Mouse (Mus musculus): ENCODE results near the gene Noxa1. TPM values are rescaled to one million over a fixed set of nuclear protein-coding genes. Genes with fewer than 3 reads are reported as not detected.

Gene Noxa1
- polyA plus RNA-seq, 1 experiment from 2014 or later, result not detected

DNA sequence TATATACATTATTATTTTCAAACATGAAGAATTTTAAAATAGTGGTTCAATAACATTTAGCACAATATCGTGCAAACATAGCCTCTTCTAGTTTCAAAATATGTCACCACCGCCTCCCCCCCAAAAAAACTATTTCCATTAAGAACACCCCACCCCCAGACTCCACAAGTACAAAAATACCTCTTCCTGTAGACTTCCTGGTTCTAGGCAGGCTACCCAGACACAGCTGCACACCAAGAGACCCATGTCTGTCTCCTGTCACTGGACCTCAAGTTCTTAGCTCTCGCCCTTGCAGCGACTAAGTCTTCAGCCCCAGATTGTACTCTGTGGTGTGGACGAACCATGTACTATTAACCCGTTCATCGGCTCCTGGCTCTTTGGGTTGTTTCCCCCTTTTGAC is 26.0 kb upstream of the Noxa1 start:
- Histone ChIP-seq H3K4me2 (no peak overlapping the region), H3K9ac (no peak overlapping the region), H3K27ac (replicated peaks) (no peak overlapping the region), H3K27me3 (no peaks in the 10 kb centered on the region), H3K4me1 (replicated peaks) (peaks cover 6% of the 10 kb centered on the region; the same call in 1 of the 2 replicates), H3K36me3 (no peaks in the 10 kb centered on the region), H3K4me3 (no peak overlapping the region), H3K9me3 (no peaks in the 10 kb centered on the region)
- WGBS, result 79% methylated on average over 7 of the region's 7 CpGs
- no peak for ATAC-seq (ENCODE audit: low FRiP score, low read depth)

DNA sequence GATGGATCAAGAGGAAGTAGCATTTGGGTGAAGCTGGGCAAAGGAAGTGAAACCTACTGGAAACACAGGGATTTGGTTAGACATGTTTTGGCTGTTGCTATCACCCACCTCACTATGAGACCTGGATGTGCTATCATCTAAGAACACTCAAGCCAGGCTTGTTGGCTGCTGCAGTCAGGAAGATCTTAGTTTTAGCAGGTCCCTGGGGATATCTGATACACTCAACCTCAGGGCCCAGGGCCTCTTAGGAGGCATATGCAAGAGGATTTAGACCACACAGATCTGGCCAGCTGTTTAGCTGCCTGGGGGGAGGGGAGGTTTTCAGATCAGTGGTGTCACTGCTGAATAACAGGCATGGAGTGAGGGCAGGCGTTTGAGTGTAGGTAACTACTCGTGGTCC is 20.5 kb upstream of the Noxa1 start:
- no peak for ATAC-seq (ENCODE audit: low FRiP score, low read depth)
- Histone ChIP-seq H3K9me3 (no peaks in the 10 kb centered on the region), H3K27ac (replicated peaks) (no peak overlapping the region), H3K9ac (no peak overlapping the region), H3K36me3 (no peaks in the 10 kb centered on the region), H3K4me3 (no peak overlapping the region), H3K27me3 (no peaks in the 10 kb centered on the region), H3K4me2 (no peak overlapping the region), H3K4me1 (replicated peaks) (no peaks in the 10 kb centered on the region)
- 70% methylated on average over 2 of the region's 2 CpGs for WGBS

DNA sequence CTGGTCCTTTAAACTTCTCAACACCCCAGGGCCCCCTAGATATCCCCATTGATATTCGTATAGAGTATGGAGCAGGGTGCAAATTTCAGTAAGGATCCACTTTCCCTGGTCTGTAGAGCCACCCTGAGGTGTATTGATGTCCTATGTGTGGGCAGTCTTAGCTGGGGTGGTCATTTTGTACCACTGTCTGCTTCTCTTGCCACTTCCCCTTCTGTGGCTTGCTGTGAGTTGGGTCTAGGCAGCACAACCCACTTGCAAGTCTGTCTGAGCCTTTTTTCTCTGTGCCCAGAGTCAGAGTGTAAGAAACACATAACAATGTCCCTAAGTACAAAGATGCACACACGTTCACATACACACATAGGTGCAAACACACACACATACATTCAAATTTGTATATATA is 19.4 kb upstream of the Noxa1 start:
- Histone ChIP-seq H3K9me3 (no peaks in the 10 kb centered on the region), H3K27me3 (no peaks in the 10 kb centered on the region), H3K4me3 (no peak overlapping the region), H3K4me2 (no peak overlapping the region), H3K4me1 (replicated peaks) (no peaks in the 10 kb centered on the region), H3K9ac (no peak overlapping the region), H3K27ac (replicated peaks) (no peak overlapping the region), H3K36me3 (no peaks in the 10 kb centered on the region)
- 93% methylated on average over 2 of the region's 2 CpGs for WGBS
- ATAC-seq (ENCODE audit: low FRiP score, low read depth), result no peak

DNA sequence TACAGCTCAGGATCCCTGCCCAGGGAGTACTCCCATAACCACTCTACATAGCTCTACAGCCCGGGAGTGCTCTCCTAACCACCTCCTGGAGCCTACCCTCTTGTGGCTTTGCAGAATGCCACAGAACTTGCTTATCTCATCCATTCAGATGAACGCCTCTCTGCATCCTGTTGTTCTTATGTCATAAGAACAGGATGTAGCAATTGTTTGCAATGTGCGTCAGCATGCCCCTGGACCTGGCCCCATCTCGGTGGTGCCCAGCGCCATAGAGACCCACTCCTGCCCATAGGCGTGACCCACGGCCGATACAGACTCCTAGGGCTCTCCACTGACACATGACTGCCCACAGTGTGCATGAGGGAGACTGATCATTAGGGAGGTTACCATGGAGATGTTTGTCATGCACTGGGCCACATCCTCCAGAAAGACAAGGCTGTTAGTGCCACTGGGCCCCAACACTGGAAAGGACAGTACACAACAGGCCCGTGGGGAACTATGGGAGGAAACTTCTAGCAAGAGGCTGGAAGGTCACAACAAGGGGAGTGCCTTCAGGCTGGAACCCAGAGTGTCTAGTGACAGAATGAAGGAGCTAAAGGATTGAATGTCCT is 16.3 kb upstream of the Noxa1 start:
- ATAC-seq (ENCODE audit: low FRiP score, low read depth), result 0 out of 2 replicates have a peak, but pooled peaks have one; percentile 6
- WGBS, result 36% methylated on average over 9 of the region's 9 CpGs

DNA sequence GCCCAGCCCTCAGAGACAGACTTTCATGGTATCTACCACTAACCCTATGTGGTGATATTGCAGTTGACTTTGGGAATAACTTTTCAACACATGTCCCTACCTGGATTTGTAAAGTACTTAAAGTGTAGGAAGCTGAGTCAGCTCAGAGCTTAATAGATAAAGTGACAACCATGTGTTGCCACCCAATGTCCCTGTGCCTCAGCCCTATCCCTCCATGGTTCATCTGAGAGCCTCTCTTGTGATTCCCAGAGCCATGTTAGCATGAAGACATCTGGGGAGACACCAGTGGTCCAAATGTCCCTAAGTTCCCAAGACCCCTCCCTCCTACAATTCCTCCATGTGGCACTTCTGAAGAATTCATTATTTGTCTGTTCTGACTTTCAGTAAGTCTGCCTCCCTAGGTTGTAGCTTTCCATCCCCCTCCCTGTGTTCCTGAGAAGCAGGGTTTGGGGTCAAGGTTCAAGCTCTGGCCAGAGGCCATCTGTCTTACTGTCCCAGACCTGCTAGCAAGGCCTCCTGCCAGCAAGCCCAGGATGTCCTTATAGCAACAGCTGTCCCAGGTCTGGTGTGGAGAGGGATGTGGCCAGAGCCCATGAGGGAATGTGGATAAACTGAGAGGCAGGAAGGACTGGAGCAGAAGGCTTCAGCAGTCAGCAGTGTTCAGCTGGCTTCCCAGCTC is 15.7 kb upstream of the Noxa1 start:
- Histone ChIP-seq H3K4me1 (replicated peaks) (no peaks in the 10 kb centered on the region), H3K4me2 (no peak overlapping the region), H3K9me3 (no peaks in the 10 kb centered on the region), H3K27ac (replicated peaks) (no peak overlapping the region), H3K4me3 (no peak overlapping the region), H3K9ac (no peak overlapping the region), H3K27me3 (no peaks in the 10 kb centered on the region), H3K36me3 (no peaks in the 10 kb centered on the region)
- ATAC-seq (ENCODE audit: low FRiP score, low read depth), result 0 out of 2 replicates have a peak, but pooled peaks have one; percentile 19

More for the DNA sequence above, 16.3 kb upstream of the Noxa1 start:
- no peak overlapping the region for H3K27ac ChIP-seq (replicated peaks)
- no peaks in the 10 kb centered on the region for H3K4me1 ChIP-seq (replicated peaks)
- H3K27me3 ChIP-seq, result no peaks in the 10 kb centered on the region
- H3K9ac ChIP-seq, result no peak overlapping the region
- H3K4me3 ChIP-seq, result no peak overlapping the region
- H3K9me3 ChIP-seq, result no peaks in the 10 kb centered on the region
- no peaks in the 10 kb centered on the region for H3K36me3 ChIP-seq
- H3K4me2 ChIP-seq, result no peak overlapping the region

DNA sequence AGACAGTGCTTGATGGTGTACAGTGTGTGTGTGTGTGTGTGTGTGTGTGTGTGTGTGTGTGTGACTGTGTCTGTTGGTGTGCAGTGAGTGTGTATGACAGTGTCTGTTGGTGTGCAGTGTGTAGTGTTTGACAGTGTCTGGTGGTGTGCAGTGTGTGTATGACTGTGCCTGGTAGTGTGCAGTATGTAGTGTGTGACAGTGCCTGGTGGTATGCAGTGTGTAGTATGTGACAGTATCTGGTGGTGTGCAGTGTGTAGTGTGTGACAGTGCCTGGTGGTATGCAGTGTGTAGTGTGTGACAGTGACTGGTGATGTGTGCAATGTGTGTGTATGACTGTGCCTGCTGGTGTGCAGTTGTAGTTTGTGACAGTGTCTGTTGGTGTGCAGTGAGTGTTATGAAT is 14.5 kb upstream of the Noxa1 start:
- ATAC-seq (ENCODE audit: low FRiP score, low read depth), result peak; percentile 27; the same call in 1 of the 2 replicates
- Histone ChIP-seq H3K4me2 (no peak overlapping the region), H3K9me3 (no peaks in the 10 kb centered on the region), H3K27ac (replicated peaks) (no peak overlapping the region), H3K4me1 (replicated peaks) (no peaks in the 10 kb centered on the region), H3K27me3 (no peaks in the 10 kb centered on the region), H3K9ac (no peak overlapping the region), H3K4me3 (no peak overlapping the region), H3K36me3 (no peaks in the 10 kb centered on the region)

DNA sequence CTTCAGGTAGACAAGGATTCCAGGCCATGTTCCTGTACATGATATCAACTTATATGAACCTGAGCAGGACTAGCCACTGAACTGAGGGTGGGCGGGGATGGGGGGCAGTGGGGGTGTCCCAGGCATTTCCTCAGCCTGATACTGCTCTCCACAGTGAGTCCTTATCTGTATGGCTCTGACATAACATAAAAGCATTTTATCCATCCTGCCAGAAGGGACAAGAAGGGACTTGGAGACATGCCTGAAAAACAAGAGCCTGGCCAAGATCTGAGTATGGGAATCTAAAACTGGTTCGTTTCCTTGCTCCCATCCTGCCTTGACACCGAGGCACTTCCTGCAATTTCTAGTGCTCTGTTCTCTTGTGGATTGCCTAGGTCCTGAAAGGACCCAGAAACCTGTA is 11.1 kb upstream of the Noxa1 start:
- H3K27ac ChIP-seq (replicated peaks), result no peak overlapping the region
- H3K27me3 ChIP-seq, result no peaks in the 10 kb centered on the region
- no peak for ATAC-seq (ENCODE audit: low FRiP score, low read depth)
- no peaks in the 10 kb centered on the region for H3K36me3 ChIP-seq
- no peaks in the 10 kb centered on the region for H3K9me3 ChIP-seq
- H3K9ac ChIP-seq, result no peak overlapping the region
- WGBS, result 75% methylated on average over 3 of the region's 3 CpGs
- H3K4me2 ChIP-seq, result no peak overlapping the region
- H3K4me1 ChIP-seq (replicated peaks), result no peaks in the 10 kb centered on the region
- H3K4me3 ChIP-seq, result no peak overlapping the region

DNA sequence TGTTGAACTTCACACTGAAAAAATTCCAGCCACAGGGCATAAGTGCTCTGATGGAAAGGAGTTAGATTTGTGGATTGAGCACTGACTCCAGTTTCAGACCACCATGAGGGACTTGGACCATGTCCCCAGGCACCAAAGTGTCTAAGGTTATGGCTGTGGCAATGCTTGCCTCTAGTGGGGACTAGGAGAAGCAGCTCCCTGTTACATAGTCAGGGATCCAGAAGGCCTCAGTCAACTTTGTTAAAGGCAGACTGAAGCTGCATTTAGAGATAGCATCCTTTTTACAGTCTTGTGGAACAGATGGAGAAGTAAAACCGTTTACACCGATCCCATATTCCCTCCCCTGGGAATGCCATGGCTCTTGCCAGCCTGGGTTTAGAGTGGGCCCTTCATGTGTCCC is 9.2 kb upstream of the Noxa1 start:
- Histone ChIP-seq H3K36me3 (no peaks in the 10 kb centered on the region), H3K9ac (no peak overlapping the region), H3K27ac (replicated peaks) (no peak overlapping the region), H3K27me3 (no peaks in the 10 kb centered on the region), H3K4me3 (no peak overlapping the region), H3K9me3 (no peaks in the 10 kb centered on the region), H3K4me2 (no peak overlapping the region), H3K4me1 (replicated peaks) (no peaks in the 10 kb centered on the region)
- 86% methylated on average over 2 of the region's 2 CpGs for WGBS
- ATAC-seq (ENCODE audit: low FRiP score, low read depth), result no peak

DNA sequence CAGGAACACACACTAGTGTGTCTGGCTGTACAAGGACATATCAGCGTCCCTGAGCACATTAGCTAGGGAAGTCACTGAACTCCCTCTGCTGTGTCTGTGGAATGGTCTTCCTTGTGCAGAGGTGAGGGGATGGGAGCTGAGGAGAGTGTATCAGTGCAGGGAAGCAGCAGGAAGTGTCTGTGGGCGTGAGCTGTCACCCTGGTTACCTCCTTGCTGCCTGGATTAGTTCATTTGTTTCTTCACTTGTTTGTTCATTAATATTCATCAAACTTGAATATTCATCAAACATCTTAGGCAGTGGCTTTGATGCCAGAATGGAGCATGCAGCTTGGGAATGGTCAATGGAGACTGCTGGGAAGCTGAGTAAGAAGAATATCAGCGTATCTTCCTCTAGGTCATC is 4.8 kb upstream of the Noxa1 start:
- no peaks in the 10 kb centered on the region for H3K27me3 ChIP-seq
- ATAC-seq (ENCODE audit: low FRiP score, low read depth), result no peak
- WGBS, result 40% methylated on average over 3 of the region's 3 CpGs
- no peak overlapping the region for H3K4me3 ChIP-seq
- no peaks in the 10 kb centered on the region for H3K4me1 ChIP-seq (replicated peaks)
- H3K27ac ChIP-seq (replicated peaks), result no peak overlapping the region
- no peaks in the 10 kb centered on the region for H3K9me3 ChIP-seq
- H3K4me2 ChIP-seq, result no peak overlapping the region
- no peaks in the 10 kb centered on the region for H3K36me3 ChIP-seq
- no peak overlapping the region for H3K9ac ChIP-seq

DNA sequence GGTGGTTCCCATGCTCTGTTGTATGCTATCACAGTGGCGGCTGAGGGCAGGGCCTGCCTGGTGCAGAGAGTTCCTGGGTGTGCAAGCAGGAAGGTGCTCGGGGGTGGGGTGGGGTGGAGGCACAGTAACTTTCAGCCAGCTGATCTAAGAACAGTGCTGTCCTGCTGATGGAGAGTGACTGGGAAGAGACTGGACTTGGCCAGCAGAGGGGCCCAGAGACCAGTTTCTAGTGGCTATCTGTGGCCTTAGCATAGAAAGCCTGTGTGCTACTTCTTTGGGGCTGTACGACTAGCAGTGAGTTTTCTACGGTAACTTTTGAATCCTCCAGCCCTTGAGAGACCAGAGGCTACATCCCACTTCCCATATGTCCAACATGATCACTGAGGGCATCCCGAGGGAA is 4.0 kb upstream of the Noxa1 start:
- Histone ChIP-seq H3K36me3 (no peaks in the 10 kb centered on the region), H3K27ac (replicated peaks) (no peak overlapping the region), H3K4me3 (no peak overlapping the region), H3K9ac (no peak overlapping the region), H3K27me3 (no peaks in the 10 kb centered on the region; the same call in 1 of the 2 replicates), H3K4me2 (no peak overlapping the region), H3K9me3 (no peaks in the 10 kb centered on the region), H3K4me1 (replicated peaks) (no peaks in the 10 kb centered on the region)
- peak; percentile 72; the same call in 1 of the 2 replicates for ATAC-seq (ENCODE audit: low FRiP score, low read depth)
- WGBS, result 47% methylated on average over 5 of the region's 5 CpGs

DNA sequence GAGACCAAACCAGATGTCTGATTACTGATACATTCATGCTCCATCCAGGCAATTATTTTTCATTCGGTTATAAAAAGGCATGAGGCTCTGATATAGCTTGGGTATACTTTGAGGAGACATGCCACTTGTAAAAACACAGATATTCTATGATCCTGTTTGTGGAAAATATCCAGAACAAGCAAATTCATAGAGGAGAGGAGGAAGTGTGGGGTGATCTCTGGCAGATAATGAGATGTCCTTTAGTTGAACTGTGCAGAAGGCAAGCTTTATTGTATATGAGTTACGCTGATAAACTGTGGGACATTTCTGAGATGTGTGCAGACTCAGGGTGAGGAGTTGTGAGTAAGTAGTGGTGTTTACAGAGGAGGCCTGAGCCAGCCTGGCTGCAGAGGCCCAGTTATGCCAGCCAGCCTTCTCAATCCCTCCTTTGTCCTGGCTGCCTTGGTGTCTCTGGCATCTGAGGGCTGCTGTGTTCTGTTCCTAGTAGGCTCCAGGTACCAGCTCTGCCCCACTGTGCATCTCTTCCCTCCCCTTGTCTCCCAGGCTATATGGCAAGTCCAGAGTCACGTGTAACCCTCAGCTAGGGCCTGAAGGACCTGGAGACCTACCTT is 3.2 kb upstream of the Noxa1 start:
- Histone ChIP-seq H3K36me3 (no peaks in the 10 kb centered on the region), H3K27me3 (no peaks in the 10 kb centered on the region; the same call in 1 of the 2 replicates), H3K9ac (no peak overlapping the region), H3K4me3 (no peak overlapping the region), H3K9me3 (no peaks in the 10 kb centered on the region), H3K4me1 (replicated peaks) (no peaks in the 10 kb centered on the region), H3K4me2 (no peak overlapping the region), H3K27ac (replicated peaks) (no peak overlapping the region)
- WGBS, result 78% methylated on average over 3 of the region's 3 CpGs
- ATAC-seq (ENCODE audit: low FRiP score, low read depth), result no peak

DNA sequence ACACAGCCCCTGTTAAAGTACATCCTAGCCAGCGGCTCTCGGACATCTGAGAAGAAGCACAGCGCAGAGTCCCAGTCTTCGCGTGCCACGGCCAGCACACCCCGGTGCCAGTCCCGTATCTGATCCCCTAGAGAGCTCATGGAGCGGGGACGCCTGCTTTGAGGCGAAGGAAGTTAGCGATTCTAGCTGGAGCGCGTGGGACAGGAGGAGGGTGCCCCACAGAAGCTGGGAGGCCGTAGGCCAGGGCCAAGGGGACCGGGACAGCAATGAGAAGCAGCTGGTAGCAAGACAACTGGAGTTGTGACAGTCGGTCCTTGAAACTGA is 202 bp downstream of the Noxa1 start:
- Histone ChIP-seq H3K4me2 (no peak overlapping the region), H3K36me3 (no peaks in the 10 kb centered on the region), H3K4me1 (replicated peaks) (no peaks in the 10 kb centered on the region), H3K27ac (replicated peaks) (no peak overlapping the region), H3K9ac (no peak overlapping the region), H3K4me3 (no peak overlapping the region), H3K27me3 (no peaks in the 10 kb centered on the region; the same call in 1 of the 2 replicates), H3K9me3 (no peaks in the 10 kb centered on the region)
- 52% methylated on average over 17 of the region's 17 CpGs for WGBS
- ATAC-seq (ENCODE audit: low FRiP score, low read depth), result peak; percentile 30; the same call in 1 of the 2 replicates

All from hindbrain, embryonic 15.5 days (tissue).